Mouse (Mus musculus) limb, embryonic 12.5 days (tissue): ENCODE measurements around the gene Rasl12. TPM values are rescaled to one million over a fixed set of nuclear protein-coding genes. Genes with fewer than 3 reads are reported as not detected.

ENCODE experiments used
- ATAC-seq: fragments of 200-750 bp; cut with Nextera tagmentation; 2 replicates; pipeline ENCODE4 v1.8.0; 2017; ENCODE audit warnings: low read depth, moderate TSS enrichment; ENCODE audit not compliant: insufficient number of reproducible peaks, insufficient read depth, low FRiP score, low TSS enrichment
- H3K27ac ChIP-seq: fragments of 300-500 bp; sonication (generic); 2 replicates; pipeline ENCODE4 v1.5.1; 2016; ENCODE audit warnings: mild to moderate bottlenecking, moderate library complexity
- H3K27me3 ChIP-seq: fragments of 300-500 bp; sonication (generic); 2 replicates; pipeline ENCODE4 v1.6.1; 2016; ENCODE audit warnings: mild to moderate bottlenecking, moderate library complexity
- H3K36me3 ChIP-seq: fragments of 300-500 bp; sonication (generic); 2 replicates; pipeline ENCODE4 v1.6.1; 2016; ENCODE audit warnings: mild to moderate bottlenecking, moderate library complexity
- H3K4me1 ChIP-seq: fragments of 300-500 bp; sonication (generic); replicated peaks from 2 replicates; pipeline ENCODE4 v1.6.1; 2016
- H3K4me2 ChIP-seq: fragments of 300-500 bp; sonication (generic); 2 replicates; pipeline ENCODE4 v1.6.1; 2016; ENCODE audit warnings: mild to moderate bottlenecking, moderate library complexity
- H3K4me3 ChIP-seq: fragments of 300-500 bp; sonication (generic); replicated peaks from 2 replicates; pipeline ENCODE4 v1.5.1; 2016; ENCODE audit warnings: mild to moderate bottlenecking
- H3K9ac ChIP-seq: fragments of 300-500 bp; sonication (generic); replicated peaks from 2 replicates; pipeline ENCODE4 v1.6.1; 2016; ENCODE audit warnings: mild to moderate bottlenecking, moderate library complexity
- H3K9me3 ChIP-seq: fragments of 300-500 bp; sonication (generic); 2 replicates; pipeline ENCODE4 v1.6.1; 2016; ENCODE audit warnings: mild to moderate bottlenecking, moderate library complexity
- WGBS: fragments of 180-500 bp; shearing (Covaris S2); methylation state at CpG from one replicate; pipeline ENCODE4 v1.1.7; 2016; 5-methylcytosine and 5-hydroxymethylcytosine counted together
- polyA plus RNA-seq: library from polyadenylated mRNA; unstranded; fragments of >200 nt; fragmentation: Nextera tagmentation; extraction: Ambion mirVana; gene quantifications from 2 replicates; pipeline ENCODE4 v1.2.1, GENCODE M21; 2016

The Rasl12 gene
- polyA plus RNA-seq, 1 experiment from 2014 or later: 10.4 TPM

- Histone ChIP-seq H3K4me3 (no peak overlapping the region), H3K27me3 (no peaks in the 10 kb centered on the region), H3K9ac (0 out of 2 replicates have a peak overlapping the region, but pooled peaks have one; percentile 3), H3K4me2 (no peak overlapping the region), H3K27ac (0 out of 2 replicates have a peak overlapping the region, but pooled peaks have one; percentile 29), H3K4me1 (no peaks in the 10 kb centered on the region; the same call in 1 of the 2 replicates), H3K36me3 (peaks cover 21% of the 10 kb centered on the region), H3K9me3 (no peaks in the 10 kb centered on the region)
- ATAC-seq: no peak; the same call in 1 of the 2 replicates
- WGBS: 77% methylated on average over 9 of the region's 9 CpGs
These were observed 23.0 kb upstream of the Rasl12 start for GRCm38 (mm10) chr9:65375163-65375934.

GRCm38 (mm10) chr9:65381017-65381590, 17.2 kb upstream of the Rasl12 start:
- H3K4me3 ChIP-seq: no peak overlapping the region
- no peak overlapping the region for H3K27ac ChIP-seq
- no peak overlapping the region for H3K4me2 ChIP-seq
- peaks cover 3% of the 10 kb centered on the region; the same call in 1 of the 2 replicates for H3K4me1 ChIP-seq
- peaks cover 14% of the 10 kb centered on the region; the same call in 1 of the 2 replicates for H3K36me3 ChIP-seq
- ATAC-seq: no peak
- WGBS: 78% methylated on average over 4 of the region's 4 CpGs
- no peaks in the 10 kb centered on the region for H3K9me3 ChIP-seq
- H3K27me3 ChIP-seq: no peaks in the 10 kb centered on the region
- H3K9ac ChIP-seq: no peak overlapping the region

GRCm38 (mm10) chr9:65382031-65382750, 16.1 kb upstream of the Rasl12 start:
- no peak for ATAC-seq
- 72% methylated on average over 6 of the region's 6 CpGs for WGBS
- peaks cover 7% of the 10 kb centered on the region; the same call in 1 of the 2 replicates for H3K36me3 ChIP-seq
- no peak overlapping the region for H3K4me3 ChIP-seq
- H3K9ac ChIP-seq: no peak overlapping the region
- H3K9me3 ChIP-seq: no peaks in the 10 kb centered on the region
- no peak overlapping the region for H3K27ac ChIP-seq
- H3K4me2 ChIP-seq: no peak overlapping the region
- H3K27me3 ChIP-seq: no peaks in the 10 kb centered on the region
- peaks cover 7% of the 10 kb centered on the region; the same call in 1 of the 2 replicates for H3K4me1 ChIP-seq

GRCm38 (mm10) chr9:65382751-65383097, 15.6 kb upstream of the Rasl12 start:
- no peak for ATAC-seq
- H3K4me3 ChIP-seq: no peak overlapping the region
- no peak overlapping the region for H3K4me2 ChIP-seq
- peaks cover 2% of the 10 kb centered on the region; the same call in 1 of the 2 replicates for H3K36me3 ChIP-seq
- H3K9me3 ChIP-seq: no peaks in the 10 kb centered on the region
- H3K4me1 ChIP-seq: peaks cover 7% of the 10 kb centered on the region; the same call in 1 of the 2 replicates
- WGBS: 53% methylated on average over 3 of the region's 3 CpGs
- H3K27ac ChIP-seq: no peak overlapping the region
- no peak overlapping the region for H3K9ac ChIP-seq
- H3K27me3 ChIP-seq: no peaks in the 10 kb centered on the region

GRCm38 (mm10) chr9:65384276-65384675, 14.0 kb upstream of the Rasl12 start:
- no peak overlapping the region for H3K9ac ChIP-seq
- peaks cover 7% of the 10 kb centered on the region; the same call in 1 of the 2 replicates for H3K4me1 ChIP-seq
- peaks cover 9% of the 10 kb centered on the region for H3K27me3 ChIP-seq
- no peaks in the 10 kb centered on the region for H3K36me3 ChIP-seq
- ATAC-seq: no peak
- WGBS: 31% methylated on average over 3 of the region's 3 CpGs
- no peaks in the 10 kb centered on the region for H3K9me3 ChIP-seq
- H3K4me3 ChIP-seq: no peak overlapping the region
- no peak overlapping the region for H3K27ac ChIP-seq
- H3K4me2 ChIP-seq: no peak overlapping the region

- WGBS: 18% methylated on average over 8 of the region's 8 CpGs
- Histone ChIP-seq H3K4me2 (no peak overlapping the region), H3K9me3 (no peaks in the 10 kb centered on the region), H3K4me1 (peaks cover 12% of the 10 kb centered on the region; the same call in 1 of the 2 replicates), H3K9ac (no peak overlapping the region), H3K27me3 (peaks cover 32% of the 10 kb centered on the region), H3K36me3 (no peaks in the 10 kb centered on the region), H3K4me3 (no peak overlapping the region), H3K27ac (no peak overlapping the region)
- no peak for ATAC-seq
These were observed 11.7 kb upstream of the Rasl12 start for GRCm38 (mm10) chr9:65386373-65387140.

- 17% methylated on average over 90 of the region's 96 CpGs for WGBS
- peak; percentile 26; the same call in 1 of the 2 replicates for ATAC-seq
- H3K36me3 ChIP-seq: no peaks in the 10 kb centered on the region
- H3K4me1 ChIP-seq: 0 out of 2 replicates have a peak, but pooled peaks cover 13% of the 10 kb centered on the region
- peaks cover 54% of the 10 kb centered on the region for H3K27me3 ChIP-seq
- H3K4me2 ChIP-seq: peak overlapping the region; percentile 70
- no peaks in the 10 kb centered on the region for H3K9me3 ChIP-seq
- H3K27ac ChIP-seq: no peak overlapping the region
- H3K9ac ChIP-seq: peak overlapping the region; percentile 64
- peak overlapping the region; percentile 47 for H3K4me3 ChIP-seq
These were observed 7.3 kb upstream of the Rasl12 start for GRCm38 (mm10) chr9:65390752-65391612.

- H3K27ac ChIP-seq: no peak within 1 kb of the TSS
- peak within 1 kb of the TSS; percentile 70 for H3K4me2 ChIP-seq
- no peaks in the 10 kb centered on the region for H3K36me3 ChIP-seq
- 0 out of 2 replicates have a peak, but pooled peaks cover 9% of the 10 kb centered on the region for H3K4me1 ChIP-seq
- peaks cover 54% of the 10 kb centered on the region for H3K27me3 ChIP-seq
- H3K9ac ChIP-seq: peak within 1 kb of the TSS; percentile 64
- H3K9me3 ChIP-seq: no peaks in the 10 kb centered on the region
- H3K4me3 ChIP-seq: peak within 1 kb of the TSS; percentile 47
- no peak for ATAC-seq
- 31% methylated on average over 8 of the region's 8 CpGs for WGBS
These were observed 6.7 kb upstream of the Rasl12 start, which contains the start of gene Kbtbd13 for GRCm38 (mm10) chr9:65391613-65391964. TSS of gene Kbtbd13 (minus strand) at chr9:65391652.

GRCm38 (mm10) chr9:65392638-65393364, 5.5 kb upstream of the Rasl12 start:
- peaks cover 54% of the 10 kb centered on the region for H3K27me3 ChIP-seq
- no peaks in the 10 kb centered on the region for H3K9me3 ChIP-seq
- H3K36me3 ChIP-seq: no peaks in the 10 kb centered on the region
- ATAC-seq: no peak
- no peak overlapping the region for H3K4me2 ChIP-seq
- H3K4me1 ChIP-seq: 0 out of 2 replicates have a peak, but pooled peaks cover 10% of the 10 kb centered on the region
- no peak overlapping the region for H3K4me3 ChIP-seq
- H3K27ac ChIP-seq: no peak overlapping the region
- no peak overlapping the region for H3K9ac ChIP-seq
- 29% methylated on average over 6 of the region's 6 CpGs for WGBS
